Mouse (Mus musculus): Measurements from ENCODE around the gene Ctsd.

DNA sequence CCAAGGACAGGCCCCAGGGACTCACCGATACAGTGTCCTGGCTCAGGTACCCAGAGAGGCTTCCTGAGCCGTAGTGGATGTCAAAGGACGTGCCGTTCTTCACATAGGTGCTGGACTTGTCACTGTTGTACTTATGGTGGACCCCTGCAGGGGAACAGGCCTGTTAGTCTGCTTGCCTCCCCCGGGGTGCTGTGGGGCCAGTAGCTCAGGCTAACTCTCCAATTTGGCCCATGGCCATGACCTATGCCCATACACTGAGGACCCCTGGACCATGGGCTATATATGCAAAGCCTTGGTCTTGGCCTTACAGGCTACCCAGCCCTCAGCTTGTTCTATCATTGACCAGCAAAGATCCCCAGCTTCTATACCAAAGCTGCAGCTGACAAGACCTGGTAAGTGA lies 5.3 kb downstream of the Ctsd start, which contains the start of gene Gm49369:
- TF ChIP-seq CTCF (IDR thresholded peaks at IDR 0.05; ENCODE audit: insufficient read depth, low read length) (no peak), POLR2A (IDR thresholded peaks at IDR 0.05; ENCODE audit: borderline replicate concordance, extremely low read depth, low read depth, low read length) (no peak)
